Mouse (Mus musculus): Measurements from ENCODE around the gene Pitpnb.

The Pitpnb gene

GRCm38 (mm10) chr5:111344721-111345400, 14.3 kb downstream of the Pitpnb start:
- DNase-seq (ENCODE audit: low read depth, low spot score) = no peak

DNA sequence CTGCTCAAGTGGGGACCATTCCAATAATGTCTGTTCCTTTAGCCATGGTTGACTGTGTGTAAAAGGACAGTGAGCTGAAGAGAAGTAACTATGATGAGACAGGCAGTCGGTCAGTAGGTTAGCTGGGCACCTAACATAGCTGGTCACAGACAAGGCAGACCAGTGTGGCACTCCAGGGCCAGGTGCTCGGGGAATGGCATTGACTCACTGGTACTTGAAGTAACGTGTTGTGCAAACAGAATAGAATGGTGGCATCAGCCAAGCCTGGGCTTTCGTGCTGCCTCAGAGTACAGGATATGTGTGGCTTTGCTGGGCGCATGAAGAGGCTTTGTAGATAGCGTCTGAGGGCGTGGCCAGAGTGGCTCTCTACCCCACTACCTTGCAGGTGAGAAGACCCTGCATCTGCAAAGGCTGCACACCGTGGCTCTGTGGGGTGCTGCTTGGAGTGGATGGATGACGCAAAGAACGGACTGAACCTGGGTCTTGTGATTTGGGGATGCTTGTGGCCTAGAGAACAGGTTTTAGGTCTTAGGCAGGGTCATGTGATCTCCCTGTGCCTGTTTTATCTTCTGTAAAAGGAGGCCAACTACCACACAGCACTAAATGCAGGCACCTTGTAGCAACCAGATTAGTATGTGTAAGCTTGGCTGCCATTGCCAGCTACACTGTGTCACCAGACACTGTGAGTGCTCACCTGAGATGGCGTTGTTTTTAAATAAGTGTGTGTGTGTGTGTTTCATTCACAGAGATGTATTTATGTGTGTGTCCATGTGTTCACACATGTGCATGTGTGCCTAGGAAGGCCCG, 26.5 kb downstream of the Pitpnb start:
- DNase-seq (ENCODE audit: low read depth, low spot score) = peak; percentile 45

DNA sequence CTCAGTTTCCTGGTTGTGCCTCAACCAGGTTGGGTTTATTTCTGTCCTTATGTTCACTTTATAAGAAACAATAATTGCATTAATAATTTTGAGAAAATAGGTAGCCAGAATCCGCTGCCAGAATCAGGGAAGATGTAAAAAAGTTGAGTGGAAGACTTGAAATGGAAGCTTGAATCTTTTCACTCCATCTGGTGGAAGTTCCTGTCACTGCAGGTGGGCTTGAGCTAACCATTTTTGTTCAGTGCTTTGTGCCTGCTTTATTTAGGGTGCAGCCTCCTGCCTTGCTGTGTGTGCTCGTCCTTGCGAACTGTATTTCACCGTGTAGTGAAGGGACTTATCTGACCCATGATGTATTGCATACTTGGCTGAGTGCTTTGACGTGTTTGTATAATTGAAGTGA, 30.0 kb downstream of the Pitpnb start:
- no peak for DNase-seq (ENCODE audit: low read depth, low spot score)

DNA sequence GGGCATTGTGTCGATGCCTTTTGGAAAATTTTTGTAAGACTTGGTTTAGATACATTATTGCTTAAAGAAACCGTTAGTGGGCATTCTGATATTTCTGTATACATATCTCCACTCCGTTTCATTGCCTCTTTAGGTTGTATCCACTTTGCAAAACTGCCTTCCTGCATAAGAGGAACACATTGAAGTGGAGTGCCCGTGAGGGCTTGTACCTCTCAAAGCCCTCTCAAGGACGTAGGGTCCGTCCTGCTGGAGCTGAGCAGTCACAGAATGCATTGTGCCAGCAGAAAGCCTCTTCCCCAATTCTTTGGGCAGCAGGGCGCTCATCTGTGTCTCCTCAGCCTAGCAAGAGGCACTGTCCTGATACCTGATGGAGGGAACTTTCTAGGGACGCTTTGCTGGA, 30.5 kb downstream of the Pitpnb start:
- DNase-seq (ENCODE audit: low read depth, low spot score) = no peak

DNA sequence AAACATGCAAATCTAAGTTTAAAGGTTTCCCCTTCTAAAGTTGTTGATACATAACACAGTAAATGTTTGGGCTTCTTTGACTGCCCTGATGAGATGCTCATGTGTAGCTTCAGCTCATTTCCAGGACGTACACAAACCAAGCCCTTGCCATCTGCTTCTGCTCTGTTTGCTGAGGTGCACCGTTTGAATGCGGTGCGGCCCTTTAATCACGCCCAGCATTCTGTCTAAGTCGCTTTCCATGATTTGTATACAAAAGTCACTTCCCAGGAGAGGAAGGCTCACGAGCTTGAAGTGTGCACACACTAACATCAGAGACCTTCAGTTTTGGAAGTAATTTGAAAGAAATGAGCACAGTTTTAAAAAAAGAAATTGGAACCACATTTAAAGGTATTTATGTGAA, 31.3 kb downstream of the Pitpnb start:
- no peak for DNase-seq (ENCODE audit: low read depth, low spot score)

DNA sequence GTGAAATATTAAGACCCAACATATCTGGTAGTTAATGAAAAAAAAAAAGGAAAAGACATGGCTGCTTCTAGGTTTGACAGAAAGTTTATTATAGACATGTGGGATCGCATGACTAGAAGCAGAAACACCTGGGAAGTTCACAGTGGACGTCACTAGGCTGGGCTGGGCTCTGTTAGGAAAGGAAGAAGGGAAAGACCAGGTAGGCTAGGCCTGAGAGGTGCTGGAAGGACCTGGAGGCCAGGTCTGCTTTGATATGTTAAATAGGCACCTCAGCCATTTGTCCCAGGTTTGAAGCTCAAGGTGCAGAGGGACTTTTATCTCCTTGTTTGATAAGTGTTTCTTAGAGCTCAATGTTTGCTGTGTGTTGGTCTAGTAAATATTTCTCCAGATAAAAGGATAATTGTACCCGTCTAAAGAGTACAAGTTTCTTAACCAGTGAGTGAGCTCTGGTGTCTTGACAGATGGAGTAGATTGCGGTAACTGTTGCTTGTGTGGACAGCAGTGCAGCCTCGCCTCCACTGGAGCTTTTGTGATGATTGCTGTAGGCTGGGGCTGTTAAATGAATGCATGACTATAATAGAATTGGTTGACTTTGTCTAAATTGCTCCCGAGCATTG, 33.0 kb downstream of the Pitpnb start:
- no peak for DNase-seq (ENCODE audit: low read depth, low spot score)

- DNase-seq (ENCODE audit: low read depth, low spot score) = peak; percentile 31
Measured at GRCm38 (mm10) chr5:111364533-111364932, 34.0 kb downstream of the Pitpnb start.

- no peak for DNase-seq (ENCODE audit: low read depth, low spot score)
Measured at GRCm38 (mm10) chr5:111366140-111366539, 35.6 kb downstream of the Pitpnb start.

GRCm38 (mm10) chr5:111367937-111368517, 37.5 kb downstream of the Pitpnb start:
- no peak for DNase-seq (ENCODE audit: low read depth, low spot score)

- DNase-seq (ENCODE audit: low read depth, low spot score) = no peak
Measured at GRCm38 (mm10) chr5:111368576-111368975, 38.0 kb downstream of the Pitpnb start.

GRCm38 (mm10) chr5:111375616-111376015, 45.1 kb downstream of the Pitpnb start:
- no peak for DNase-seq (ENCODE audit: low read depth, low spot score)

GRCm38 (mm10) chr5:111376276-111377020, 45.9 kb downstream of the Pitpnb start:
- DNase-seq (ENCODE audit: low read depth, low spot score) = no peak

DNA sequence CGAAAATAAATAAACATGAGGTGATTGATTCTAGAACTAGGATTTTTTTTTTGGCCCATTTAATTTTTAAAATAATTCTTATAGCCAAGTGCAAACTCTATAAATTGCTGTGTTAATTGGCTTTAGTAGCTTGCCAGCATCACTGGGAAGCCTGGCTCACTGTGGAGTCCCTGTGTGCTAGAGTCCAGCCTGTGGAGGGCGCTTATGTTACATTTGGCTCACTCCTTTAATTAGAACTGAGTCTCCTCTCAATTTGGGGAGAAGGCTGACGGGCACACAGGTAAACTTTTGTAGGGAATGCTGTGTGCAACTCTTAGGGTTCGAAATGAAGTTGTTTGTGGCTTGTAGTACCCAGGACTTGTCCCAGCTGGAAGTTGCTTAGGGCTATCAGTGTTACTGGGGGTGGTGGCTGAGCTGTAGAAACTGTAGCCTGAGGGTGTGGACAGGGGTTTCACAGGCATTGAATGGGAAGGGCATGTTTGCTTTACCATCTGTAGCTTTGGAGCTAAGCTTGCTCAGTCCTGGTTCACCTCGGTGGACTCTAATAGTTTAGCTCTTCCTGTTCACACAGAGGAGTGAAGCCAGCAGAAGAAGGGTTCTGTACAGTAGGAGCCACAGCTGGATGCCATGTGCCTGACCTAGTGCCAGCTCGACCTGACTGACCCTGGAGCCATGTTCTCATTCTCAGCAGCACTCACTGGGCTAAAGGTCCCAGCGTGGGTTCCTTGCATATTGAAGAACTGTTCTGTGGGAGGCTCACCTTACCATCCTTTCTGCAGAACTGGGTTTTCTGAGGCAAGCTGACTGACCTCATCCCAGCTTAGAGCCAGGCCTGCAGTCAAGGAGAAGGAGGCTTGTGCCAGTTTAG, 47.8 kb downstream of the Pitpnb start:
- DNase-seq (ENCODE audit: low read depth, low spot score) = no peak

DNA sequence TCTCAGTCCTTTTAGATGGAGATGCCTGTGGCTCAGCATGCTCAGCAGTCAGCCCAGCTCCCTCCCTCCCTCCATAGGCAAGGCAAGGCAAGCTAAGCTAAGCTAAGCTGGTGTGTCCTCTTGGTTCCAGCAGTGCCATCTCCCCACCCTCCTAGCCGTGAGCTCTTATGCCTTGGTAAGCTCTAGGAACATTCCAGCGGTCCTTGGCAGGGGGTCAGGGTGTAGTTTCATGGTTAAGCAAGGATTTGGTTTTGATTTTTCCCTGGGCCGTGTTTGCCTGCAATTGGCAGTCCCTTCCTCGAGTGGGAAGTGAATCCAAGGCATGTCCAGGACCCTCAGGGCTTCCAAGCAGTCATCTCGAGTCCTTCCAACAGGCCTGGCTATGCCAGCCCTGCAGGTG, 52.8 kb downstream of the Pitpnb start:
- no peak for DNase-seq (ENCODE audit: low read depth, low spot score)

DNA sequence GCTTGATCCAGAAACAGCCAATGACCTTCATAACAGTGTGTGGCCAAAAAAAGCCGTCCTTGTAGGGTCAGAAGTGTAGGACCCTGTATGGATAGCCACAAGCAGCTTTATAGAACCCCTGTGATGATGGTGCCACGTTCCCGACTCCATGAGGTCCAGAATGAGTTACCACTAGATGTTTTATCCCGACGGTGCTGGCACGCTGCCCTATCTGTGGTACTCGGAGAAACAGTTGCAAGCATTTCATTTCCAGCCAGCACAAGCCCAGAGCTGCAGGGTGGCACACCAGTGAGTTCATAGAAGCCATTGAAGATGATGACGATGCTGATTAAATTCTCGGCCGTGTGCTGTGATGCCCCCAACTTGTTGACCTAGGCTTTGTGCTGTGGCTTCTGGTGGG, 60.3 kb downstream of the Pitpnb start:
- DNase-seq (ENCODE audit: low read depth, low spot score) = no peak

GRCm38 (mm10) chr5:111391485-111391884, 60.9 kb downstream of the Pitpnb start:
- no peak for DNase-seq (ENCODE audit: low read depth, low spot score)

DNA sequence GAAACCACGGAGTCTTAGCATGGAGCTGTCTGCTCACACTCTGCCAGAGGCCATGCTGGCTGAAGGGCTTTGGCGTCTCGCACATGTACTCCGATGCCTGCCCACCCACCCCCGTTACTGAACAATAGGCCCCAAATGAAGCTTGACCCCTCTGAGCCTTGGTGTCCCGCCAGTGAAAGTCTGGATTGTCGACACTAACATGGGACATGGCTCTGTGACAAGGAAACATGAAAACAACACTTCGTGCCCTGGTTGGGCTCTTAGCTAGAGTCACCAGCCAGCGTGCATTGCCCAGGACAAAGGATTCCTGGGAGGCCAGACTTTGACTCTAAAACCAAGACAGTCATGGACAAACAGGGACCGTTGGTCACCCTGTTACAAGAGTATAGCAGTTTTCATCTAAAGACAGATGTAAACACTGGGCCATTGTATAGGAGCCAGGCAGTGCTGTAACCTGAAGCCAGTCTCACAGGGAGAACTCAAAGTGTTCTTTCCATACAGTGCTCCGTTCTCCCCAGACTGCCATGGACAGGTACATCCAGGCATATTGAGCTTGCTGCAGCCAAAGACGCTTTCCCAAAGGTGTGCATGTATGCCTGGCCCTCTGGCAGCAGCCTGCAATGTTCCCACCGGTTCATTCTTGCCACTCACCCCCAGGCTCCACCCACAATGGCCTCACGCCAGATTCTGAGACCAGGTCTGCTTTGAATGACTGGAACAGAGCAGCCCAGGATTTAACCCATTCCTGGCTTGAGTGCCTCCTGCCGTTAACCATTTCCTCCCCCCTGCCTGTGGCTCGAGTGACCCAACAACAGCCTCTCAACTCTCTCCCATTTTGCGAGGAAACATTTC, 63.0 kb downstream of the Pitpnb start:
- DNase-seq (ENCODE audit: low read depth, low spot score) = no peak

- DNase-seq (ENCODE audit: low read depth, low spot score) = no peak
Measured at GRCm38 (mm10) chr5:111394198-111395053, 63.9 kb downstream of the Pitpnb start.

- DNase-seq (ENCODE audit: low read depth, low spot score) = no peak
Measured at GRCm38 (mm10) chr5:111395771-111396170, 65.2 kb downstream of the Pitpnb start.
